Mouse (Mus musculus) v-Abl transformed pro-B cells (cell line): ENCODE measurements at regions not wholly inside any gene's neighbourhood (a gene's known extent, or its start where the extent isn't known, plus 50 kb on each side); places are given as distances from the start of the nearest gene placed in this dataset.
"Not testable (repeated sequence)": the region's sequence is repeated elsewhere in the genome, so short reads cannot be mapped to it uniquely, and the experiment has no call there.

Experiments used
- in situ Hi-C, 2 experiments: fragments of 400-800 bp; cut with MboI; formaldehyde crosslinking; loops; one replicate each; pipeline ENCODE4 v1.15.1; 2025; ENCODE audit not compliant: unreplicated experiment in 2 of 2

DNA sequence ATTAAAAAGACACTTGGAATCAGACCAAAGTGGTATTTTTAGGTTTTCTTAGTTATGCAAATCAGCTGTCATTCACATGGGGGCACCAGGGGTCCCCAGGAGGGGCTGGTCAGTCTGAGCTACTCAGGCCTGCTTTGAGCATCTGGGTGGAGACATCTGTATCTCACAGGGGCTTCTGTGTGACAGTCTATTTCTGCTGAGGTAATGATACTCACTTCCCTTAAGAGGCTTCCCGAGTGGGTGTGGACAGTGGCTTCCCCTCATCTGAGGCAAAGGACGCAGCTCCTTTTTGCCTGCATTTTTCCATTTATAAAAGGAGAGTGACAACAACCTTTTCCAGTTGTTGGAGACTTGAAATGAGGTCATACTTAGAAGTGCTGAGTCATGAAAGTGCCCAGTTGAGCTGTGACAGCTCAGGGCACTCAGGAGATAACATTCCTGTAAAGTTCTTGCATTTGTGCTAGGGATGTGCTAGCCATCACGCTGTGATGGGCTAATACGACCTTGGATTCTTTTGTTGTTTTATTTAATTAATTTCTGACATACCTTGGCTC lies 136.7 kb downstream of the Kcnrg start:
- in situ Hi-C loops: no loop called here

DNA sequence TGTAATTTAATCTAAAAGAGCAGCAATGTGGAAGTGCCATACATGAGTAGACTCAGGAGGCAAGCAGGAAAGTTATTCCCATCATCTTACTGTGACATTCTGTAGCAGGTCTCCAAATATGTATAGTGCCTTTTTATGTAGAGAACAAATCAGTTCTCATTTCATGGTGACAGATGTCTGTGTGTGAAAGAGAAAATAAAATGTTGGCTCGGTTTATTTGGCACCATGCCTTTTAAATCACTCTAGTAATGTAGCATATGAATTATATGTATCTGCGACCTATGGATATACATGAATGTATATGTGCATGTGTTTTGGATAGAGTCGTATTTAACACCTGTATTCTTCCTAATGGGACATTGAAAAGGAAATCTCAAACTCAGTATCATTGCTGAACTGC lies 146.2 kb downstream of the Kcnrg start:
- in situ Hi-C loops: no loop called here

DNA sequence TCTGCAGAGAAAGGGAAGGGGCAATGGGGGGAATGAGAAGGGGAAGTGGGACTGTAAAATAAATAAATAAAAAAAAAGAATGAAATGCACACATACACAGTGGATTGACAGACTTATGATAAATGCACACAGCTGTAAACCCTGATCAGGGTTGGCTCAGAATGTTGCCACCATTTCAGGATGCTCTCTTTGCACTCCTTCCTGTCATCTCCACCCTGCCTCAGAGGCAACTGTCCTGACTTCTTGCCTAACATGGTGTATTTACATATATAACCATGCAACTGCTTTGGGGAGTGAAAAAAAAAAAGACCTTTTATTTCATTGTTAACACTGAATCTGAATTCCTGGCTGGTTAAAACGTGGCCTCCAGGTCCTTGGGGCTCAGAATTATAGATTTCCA lies 149.4 kb downstream of the Kcnrg start:
- in situ Hi-C loops: no loop called here

- in situ Hi-C loops: no loop called here
These were observed 150.0 kb downstream of the Kcnrg start for GRCm38 (mm10) chr14:61757086-61757822.

GRCm38 (mm10) chr14:61757823-61758175 lies 150.5 kb downstream of the Kcnrg start:
- in situ Hi-C loops: no loop called here

DNA sequence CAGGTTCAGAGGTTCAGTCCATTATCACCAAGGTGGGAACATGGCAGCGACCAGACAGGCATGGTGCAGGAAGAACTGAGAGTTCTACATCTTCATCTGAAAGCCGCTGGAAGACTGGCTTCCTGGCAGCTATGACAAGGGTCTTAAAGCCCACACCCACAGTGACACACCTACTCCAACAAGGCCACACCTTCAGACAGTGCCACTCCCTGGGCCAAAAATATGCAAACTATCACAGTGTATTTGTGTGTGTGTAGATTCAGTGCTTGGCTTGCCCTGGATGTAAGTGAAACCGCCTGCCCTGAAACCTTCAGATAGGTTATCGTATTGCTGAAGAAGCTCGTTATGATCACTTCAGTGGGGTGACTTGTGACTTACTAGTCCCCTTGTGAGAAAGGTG lies 151.3 kb downstream of the Kcnrg start:
- in situ Hi-C loops: no loop called here

DNA sequence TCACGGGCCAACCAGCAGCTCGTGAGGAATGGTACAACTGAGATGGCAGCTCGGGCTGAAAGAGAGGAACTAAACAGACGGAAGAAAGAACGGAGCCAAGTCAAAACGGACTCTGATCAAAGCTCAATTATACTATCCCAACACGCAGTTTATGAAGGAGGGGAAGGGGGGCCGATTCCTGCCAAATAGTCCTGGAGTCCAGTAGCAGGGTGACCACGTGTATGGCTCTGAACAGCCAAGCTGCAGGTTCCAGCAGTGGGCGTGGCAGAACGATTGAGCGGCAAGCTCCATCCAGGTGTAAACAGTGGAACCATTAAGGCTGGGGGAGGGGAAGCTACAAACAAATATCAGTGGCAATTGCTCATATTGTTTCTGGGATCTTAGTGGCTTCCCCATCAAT lies 152.9 kb downstream of the Kcnrg start:
- in situ Hi-C loops: not testable (repeated sequence)

DNA sequence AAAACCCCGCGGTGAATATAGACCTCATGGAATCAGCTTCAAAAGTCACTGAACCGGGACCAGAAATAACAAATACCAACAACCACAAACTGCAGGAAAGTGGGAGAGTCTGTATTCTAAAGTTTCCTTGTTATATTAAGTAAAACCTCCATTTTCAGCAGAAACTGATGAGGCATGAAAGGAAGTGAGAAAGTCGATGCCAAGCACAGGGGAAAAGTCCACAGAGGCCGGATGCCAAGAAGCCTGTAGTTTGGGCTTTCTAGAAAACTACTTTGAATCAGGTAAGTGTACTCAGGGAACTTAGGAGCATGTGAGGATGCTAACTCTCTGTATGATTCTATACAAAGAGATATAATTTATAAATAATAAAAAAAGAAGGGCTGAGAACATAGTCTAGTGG lies 154.8 kb downstream of the Kcnrg start:
- in situ Hi-C loops: no loop called here

GRCm38 (mm10) chr14:61769881-61770280 lies 162.6 kb downstream of the Kcnrg start:
- in situ Hi-C loops: no loop called here

- in situ Hi-C loops: no loop called here
These were observed 166.9 kb downstream of the Kcnrg start for GRCm38 (mm10) chr14:61774171-61774570.

DNA sequence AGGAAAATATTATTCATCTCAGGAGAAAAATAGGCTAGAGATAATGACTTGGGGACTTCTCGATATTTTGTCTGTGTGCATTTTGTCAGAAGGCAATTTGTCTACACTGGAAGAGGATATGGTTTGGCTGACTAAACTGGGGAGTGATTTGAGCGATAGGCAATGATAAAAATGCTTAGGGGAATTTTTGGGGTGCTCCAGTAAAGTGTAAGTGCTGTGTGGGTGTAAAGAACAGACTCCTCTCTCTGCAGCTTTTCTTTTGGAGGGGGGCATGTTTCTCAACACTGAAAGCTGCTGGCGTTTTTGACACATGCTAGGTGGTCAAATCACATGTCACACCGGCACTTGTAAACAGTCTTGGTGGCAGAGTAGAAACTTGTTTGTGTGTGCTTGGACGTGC lies 171.4 kb downstream of the Kcnrg start:
- in situ Hi-C loops: no loop called here

DNA sequence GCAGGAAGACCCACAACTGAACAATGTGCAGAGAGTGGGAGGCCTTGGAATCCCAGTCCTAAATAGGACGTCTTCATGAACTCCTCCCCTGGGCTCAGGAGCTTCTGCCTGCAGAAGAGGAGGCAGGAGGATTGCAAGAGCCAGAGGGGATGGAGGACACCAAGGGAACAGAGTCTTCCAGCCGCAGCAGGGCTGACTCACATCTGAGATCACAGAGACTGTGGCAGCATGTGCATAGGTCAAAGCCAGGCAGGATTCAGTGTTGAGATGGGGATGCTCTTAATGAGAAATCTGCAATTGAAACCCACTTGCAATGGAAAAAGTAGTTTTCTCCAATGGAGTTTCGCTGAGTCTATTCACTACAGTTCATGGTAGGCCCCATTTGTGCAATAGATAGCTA lies 175.9 kb downstream of the Kcnrg start:
- in situ Hi-C loops: no loop called here

- in situ Hi-C loops: no loop called here
These were observed 177.4 kb downstream of the Kcnrg start for GRCm38 (mm10) chr14:61784609-61785008.

- in situ Hi-C loops: no loop called here
These were observed 178.8 kb downstream of the Kcnrg start for GRCm38 (mm10) chr14:61786031-61786430.

DNA sequence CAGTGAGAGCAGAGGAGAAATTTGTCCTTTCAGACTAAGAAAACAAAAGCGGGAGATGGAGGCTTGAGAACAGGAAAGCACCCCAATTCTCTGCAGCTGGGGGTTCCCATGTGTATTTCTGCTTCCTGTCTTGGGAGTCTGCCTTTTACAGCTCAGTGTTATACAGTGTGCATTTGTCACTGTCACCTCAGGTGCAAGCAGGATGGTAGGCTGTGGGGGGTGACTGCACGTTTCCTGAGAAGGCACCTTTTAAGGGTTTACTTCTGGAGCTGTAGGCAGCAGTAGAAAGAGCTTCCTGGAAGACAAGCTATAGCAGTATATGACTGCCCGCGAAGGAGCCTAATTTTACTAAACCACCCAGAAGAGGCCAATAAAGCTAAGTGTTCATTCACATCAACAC lies 180.5 kb downstream of the Kcnrg start:
- in situ Hi-C loops: no loop called here

DNA sequence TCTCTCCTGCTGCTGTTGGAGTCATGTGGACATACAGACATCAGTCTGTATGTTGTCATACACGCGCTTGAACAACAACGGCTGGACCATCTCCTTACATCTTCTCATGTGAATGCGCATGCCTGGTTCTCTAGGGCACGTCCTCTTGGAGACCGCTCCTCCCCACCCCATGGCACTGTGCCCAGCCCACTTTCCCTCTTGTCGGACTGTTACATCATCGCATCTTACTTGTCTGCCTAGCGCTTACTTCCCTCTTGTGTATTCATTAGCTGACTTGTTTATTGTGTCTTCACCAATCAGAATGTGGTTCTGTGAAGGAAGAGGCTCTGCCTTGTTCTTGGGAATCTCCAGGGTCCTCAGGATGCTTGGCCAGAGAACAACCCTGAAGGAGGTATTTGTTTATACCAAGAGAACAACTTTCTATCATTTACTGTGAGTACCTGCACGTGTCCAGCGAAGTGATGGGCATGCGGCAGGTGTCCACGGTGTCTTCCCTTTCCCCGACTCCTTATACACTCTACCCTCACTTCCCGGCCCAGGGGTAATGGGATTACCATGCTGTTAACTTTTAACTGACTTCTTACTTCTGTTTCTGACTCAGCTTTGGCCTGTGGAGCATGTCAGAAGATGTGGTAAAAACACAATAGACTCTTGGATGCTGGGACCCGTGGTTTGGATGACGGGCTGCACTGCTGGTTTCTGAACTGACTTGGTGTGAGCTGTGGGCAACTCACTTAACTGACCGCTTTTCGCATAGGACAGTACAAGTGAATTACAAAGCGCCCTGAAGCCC lies 181.9 kb downstream of the Kcnrg start:
- in situ Hi-C loops: no loop called here

- in situ Hi-C loops: no loop called here
These were observed 188.9 kb downstream of the Kcnrg start for GRCm38 (mm10) chr14:61795976-61796645.

DNA sequence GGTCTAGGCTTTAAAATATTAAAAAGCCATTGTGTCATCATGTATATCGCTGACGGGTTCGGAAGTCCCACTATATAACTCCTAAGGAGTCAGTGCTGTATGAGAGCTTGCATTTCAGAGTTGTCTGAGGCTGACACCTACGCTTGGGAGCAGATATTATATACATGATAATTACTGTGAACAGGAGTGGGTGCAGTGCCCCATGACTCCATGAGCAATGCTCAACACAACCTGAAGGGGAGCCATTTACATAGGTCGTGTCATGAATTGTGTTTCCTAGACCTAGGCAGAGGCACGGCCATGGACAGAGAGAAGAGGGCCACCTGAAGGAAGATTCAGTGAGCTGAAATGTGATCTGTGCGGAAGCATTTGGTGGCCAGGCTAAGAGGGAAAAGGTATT lies 189.4 kb downstream of the Kcnrg start:
- in situ Hi-C loops: no loop called here

DNA sequence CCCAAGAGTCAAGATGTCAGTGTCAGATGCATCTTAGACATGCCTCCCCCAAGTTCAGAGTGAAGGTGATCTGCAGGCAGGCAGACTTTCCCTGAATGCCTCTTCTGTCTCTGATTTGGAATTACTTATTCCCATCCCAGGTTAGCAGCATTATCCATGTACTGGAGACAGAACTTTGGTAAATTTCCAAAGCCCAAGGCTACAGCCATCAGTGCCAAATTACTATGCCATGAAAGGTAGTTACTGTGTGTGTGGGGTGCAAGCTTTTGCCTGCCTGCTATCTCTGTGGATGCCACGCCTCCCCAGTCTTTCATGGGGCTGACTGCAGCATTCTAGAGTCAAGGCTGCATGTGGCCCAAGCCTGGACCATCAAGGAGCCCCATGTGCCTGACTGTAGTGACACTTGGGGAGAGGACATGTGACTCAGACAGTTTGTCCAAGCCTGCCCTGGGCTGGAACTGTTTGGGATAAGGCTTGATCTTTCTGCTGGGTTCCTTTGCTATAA lies 196.2 kb downstream of the Kcnrg start:
- in situ Hi-C loops: no loop called here

GRCm38 (mm10) chr14:61805433-61805832 lies 198.2 kb downstream of the Kcnrg start:
- in situ Hi-C loops: no loop called here

DNA sequence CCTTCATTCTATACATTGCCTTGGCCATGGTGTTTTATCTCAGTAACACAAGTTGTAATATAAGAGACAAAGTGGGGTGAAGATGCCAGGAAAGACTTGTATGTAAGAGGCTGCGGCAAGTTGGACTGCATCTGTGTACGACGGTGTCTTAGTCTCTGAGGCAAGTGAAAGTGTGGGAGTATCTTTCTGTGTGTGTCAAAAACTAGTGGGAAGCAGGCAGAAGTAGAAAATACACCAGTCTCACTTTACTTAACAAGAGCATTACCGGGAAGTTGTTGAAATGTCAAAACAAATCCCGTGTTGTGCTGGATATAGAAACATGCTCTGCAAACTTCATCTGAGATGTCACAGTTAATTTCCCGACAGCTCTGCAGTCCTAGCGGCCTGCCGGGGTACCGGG lies 200.9 kb downstream of the Kcnrg start:
- in situ Hi-C loops: no loop called here
